Mouse (Mus musculus): ENCODE measurements at regions not wholly inside any gene's neighbourhood (a gene's known extent, or its start where the extent isn't known, plus 50 kb on each side); places are given as distances from the start of the nearest gene placed in this dataset.

DNA sequence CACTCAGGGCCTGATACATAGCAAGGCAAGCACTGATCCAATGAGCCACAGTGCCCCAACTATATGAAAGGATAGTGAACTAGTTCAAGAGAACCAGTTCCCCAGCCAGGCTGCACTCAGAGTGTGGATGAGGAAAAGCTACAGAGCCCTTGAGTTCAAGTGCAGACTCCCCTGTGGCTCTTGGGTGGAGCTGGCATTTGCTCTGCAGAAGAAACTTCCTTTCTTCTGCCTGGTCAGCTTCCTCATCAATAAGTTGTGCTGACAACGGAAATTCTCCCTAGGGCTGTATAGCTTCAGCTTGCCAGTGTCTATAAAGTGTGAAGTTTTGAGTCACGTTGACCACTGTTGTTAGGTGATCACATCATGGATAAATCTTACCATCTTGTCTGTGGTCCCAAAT lies 101.6 kb upstream of the Clint1 start:
- DNase-seq (ENCODE audit: low read depth, low spot score), result no peak
- in situ Hi-C loops (cut with MboI; ENCODE audit: low sequenced_read_pairs in 2 of 2, unreplicated experiment in 2 of 2), result no loop called here
- H3K9me3 ChIP-seq (ENCODE audit: control insufficient read depth, insufficient read depth, low read depth, low read length), result no peaks in the 10 kb centered on the region
- H3K4me1 ChIP-seq (ENCODE audit: control insufficient read depth in 2 of 2, insufficient read depth in 2 of 2, low read length in 2 of 2, poor library complexity in 1 of 2), result no peaks in the 10 kb centered on the region
- no peaks in the 10 kb centered on the region for H3K36me3 ChIP-seq (ENCODE audit: control insufficient read depth, insufficient read depth, low read length, poor library complexity, severe bottlenecking)
- H3K27ac ChIP-seq (ENCODE audit: insufficient read depth, low read depth, low read length, poor library complexity, severe bottlenecking), result no peak overlapping the region
- no peak overlapping the region for H3K9ac ChIP-seq (ENCODE audit: insufficient read depth, low read depth, low read length, poor library complexity, severe bottlenecking)
- TF ChIP-seq MAFK (IDR thresholded peaks at IDR 0.05; ENCODE audit: insufficient read depth, low read depth, low read length), result no peak
- no peak for TF ChIP-seq ZC3H11A (IDR thresholded peaks at IDR 0.05; ENCODE audit: borderline replicate concordance, low read depth, low read length)
- TF ChIP-seq CHD2 (IDR thresholded peaks at IDR 0.05; ENCODE audit: low read depth, low read length), result no peak
- TF ChIP-seq ZNF384 (IDR thresholded peaks at IDR 0.05; ENCODE audit: low read depth, low read length), result no peak
- TF ChIP-seq HCFC1 (IDR thresholded peaks at IDR 0.05; ENCODE audit: borderline replicate concordance, insufficient read depth, low read length), result no peak
- no peak overlapping the region for H3K4me3 ChIP-seq (ENCODE audit: insufficient read depth in 1 of 2, low read depth in 1 of 2, low read length in 2 of 2, poor library complexity in 1 of 2, severe bottlenecking in 1 of 2)

DNA sequence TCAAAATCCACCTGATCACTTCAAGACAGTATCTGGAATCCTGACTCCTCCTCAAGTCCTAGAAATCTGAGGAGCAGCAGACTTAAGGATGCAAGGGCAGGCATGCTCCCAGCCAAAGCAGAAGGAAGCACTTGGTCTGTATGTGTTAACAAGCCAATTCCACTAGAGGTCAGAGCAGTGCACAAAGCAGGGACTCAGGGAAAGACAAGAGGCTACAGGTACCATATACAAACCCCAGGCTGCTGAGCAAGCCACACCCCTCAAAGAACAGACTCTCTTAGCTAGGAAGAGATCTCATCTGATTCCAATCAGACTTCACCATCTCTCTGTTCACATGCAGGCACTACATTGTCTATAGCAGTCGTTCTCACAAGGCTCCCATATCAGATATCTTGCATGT lies 99.6 kb upstream of the Clint1 start:
- in situ Hi-C loops (cut with MboI; ENCODE audit: low sequenced_read_pairs in 2 of 2, unreplicated experiment in 2 of 2), result no loop called here
- peak; percentile 59 for DNase-seq (ENCODE audit: low read depth, low spot score)
- H3K27ac ChIP-seq (ENCODE audit: insufficient read depth, low read depth, low read length, poor library complexity, severe bottlenecking), result no peak overlapping the region
- H3K4me3 ChIP-seq (ENCODE audit: insufficient read depth in 1 of 2, low read depth in 1 of 2, low read length in 2 of 2, poor library complexity in 1 of 2, severe bottlenecking in 1 of 2), result no peak overlapping the region
- H3K4me1 ChIP-seq (ENCODE audit: control insufficient read depth in 2 of 2, insufficient read depth in 2 of 2, low read length in 2 of 2, poor library complexity in 1 of 2), result no peaks in the 10 kb centered on the region
- H3K9ac ChIP-seq (ENCODE audit: insufficient read depth, low read depth, low read length, poor library complexity, severe bottlenecking), result no peak overlapping the region
- H3K36me3 ChIP-seq (ENCODE audit: control insufficient read depth, insufficient read depth, low read length, poor library complexity, severe bottlenecking), result no peaks in the 10 kb centered on the region
- TF ChIP-seq ZNF384 (IDR thresholded peaks at IDR 0.05; ENCODE audit: low read depth, low read length), result no peak
- TF ChIP-seq HCFC1 (IDR thresholded peaks at IDR 0.05; ENCODE audit: borderline replicate concordance, insufficient read depth, low read length), result no peak
- no peak for TF ChIP-seq MAFK (IDR thresholded peaks at IDR 0.05; ENCODE audit: insufficient read depth, low read depth, low read length)
- TF ChIP-seq ZC3H11A (IDR thresholded peaks at IDR 0.05; ENCODE audit: borderline replicate concordance, low read depth, low read length), result no peak
- TF ChIP-seq CHD2 (IDR thresholded peaks at IDR 0.05; ENCODE audit: low read depth, low read length), result no peak
- no peaks in the 10 kb centered on the region for H3K9me3 ChIP-seq (ENCODE audit: control insufficient read depth, insufficient read depth, low read depth, low read length)

DNA sequence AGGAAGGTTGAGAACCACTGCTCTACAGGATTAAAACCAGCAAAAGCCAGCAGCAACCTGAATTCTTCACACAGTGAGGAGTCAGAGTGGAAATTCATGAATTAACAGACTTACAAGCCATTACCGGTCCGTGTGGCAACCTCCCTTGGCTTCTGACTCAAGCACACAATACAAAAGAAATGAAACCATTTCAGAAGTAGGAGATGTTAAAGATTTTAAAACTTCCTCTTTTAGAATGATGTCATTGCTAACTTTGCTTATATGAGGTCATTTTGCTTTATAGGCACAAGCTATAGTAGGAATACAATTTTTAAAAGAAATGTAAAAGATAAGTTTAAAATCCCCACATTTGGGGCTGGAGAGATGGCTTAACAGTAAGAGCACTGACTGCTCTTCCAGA lies 99.1 kb upstream of the Clint1 start:
- no peaks in the 10 kb centered on the region for H3K4me1 ChIP-seq (ENCODE audit: control insufficient read depth in 2 of 2, insufficient read depth in 2 of 2, low read length in 2 of 2, poor library complexity in 1 of 2)
- no peak for TF ChIP-seq ZC3H11A (IDR thresholded peaks at IDR 0.05; ENCODE audit: borderline replicate concordance, low read depth, low read length)
- TF ChIP-seq ZNF384 (IDR thresholded peaks at IDR 0.05; ENCODE audit: low read depth, low read length), result no peak
- no peak for TF ChIP-seq CHD2 (IDR thresholded peaks at IDR 0.05; ENCODE audit: low read depth, low read length)
- TF ChIP-seq MAFK (IDR thresholded peaks at IDR 0.05; ENCODE audit: insufficient read depth, low read depth, low read length), result no peak
- no peak for TF ChIP-seq HCFC1 (IDR thresholded peaks at IDR 0.05; ENCODE audit: borderline replicate concordance, insufficient read depth, low read length)
- in situ Hi-C loops (cut with MboI; ENCODE audit: low sequenced_read_pairs in 2 of 2, unreplicated experiment in 2 of 2), result no loop called here
- no peak overlapping the region for H3K27ac ChIP-seq (ENCODE audit: insufficient read depth, low read depth, low read length, poor library complexity, severe bottlenecking)
- H3K36me3 ChIP-seq (ENCODE audit: control insufficient read depth, insufficient read depth, low read length, poor library complexity, severe bottlenecking), result no peaks in the 10 kb centered on the region
- H3K4me3 ChIP-seq (ENCODE audit: insufficient read depth in 1 of 2, low read depth in 1 of 2, low read length in 2 of 2, poor library complexity in 1 of 2, severe bottlenecking in 1 of 2), result no peak overlapping the region
- no peaks in the 10 kb centered on the region for H3K9me3 ChIP-seq (ENCODE audit: control insufficient read depth, insufficient read depth, low read depth, low read length)
- no peak for DNase-seq (ENCODE audit: low read depth, low spot score)
- H3K9ac ChIP-seq (ENCODE audit: insufficient read depth, low read depth, low read length, poor library complexity, severe bottlenecking), result no peak overlapping the region

DNA sequence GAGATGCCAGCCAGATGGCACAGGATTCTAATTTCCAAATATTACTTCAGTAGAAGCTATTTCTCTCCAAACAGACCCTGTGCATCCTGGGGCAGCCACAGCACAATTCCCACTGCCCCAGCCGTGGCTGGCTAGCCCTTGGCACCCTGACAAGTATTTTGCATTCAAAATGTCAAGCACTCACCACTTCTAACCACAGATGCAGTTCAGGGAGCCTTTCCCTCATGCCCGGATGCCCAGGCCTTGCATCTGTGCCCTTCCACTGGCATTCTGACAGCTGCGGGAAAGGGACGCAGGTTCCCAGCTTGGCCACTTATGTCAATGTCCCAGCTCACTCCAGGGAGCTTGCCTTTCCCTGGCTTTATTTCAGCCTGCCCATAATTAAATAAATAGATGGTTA lies 84.8 kb upstream of the Clint1 start:
- DNase-seq (ENCODE audit: low read depth, low spot score), result no peak
- Histone ChIP-seq H3K9me3 (ENCODE audit: control insufficient read depth, insufficient read depth, low read depth, low read length) (0 out of 2 replicates have a peak, but pooled peaks cover 2% of the 10 kb centered on the region), H3K4me1 (ENCODE audit: control insufficient read depth in 2 of 2, insufficient read depth in 2 of 2, low read length in 2 of 2, poor library complexity in 1 of 2) (no peaks in the 10 kb centered on the region), H3K9ac (ENCODE audit: insufficient read depth, low read depth, low read length, poor library complexity, severe bottlenecking) (no peak overlapping the region), H3K36me3 (ENCODE audit: control insufficient read depth, insufficient read depth, low read length, poor library complexity, severe bottlenecking) (no peaks in the 10 kb centered on the region), H3K4me3 (ENCODE audit: insufficient read depth in 1 of 2, low read depth in 1 of 2, low read length in 2 of 2, poor library complexity in 1 of 2, severe bottlenecking in 1 of 2) (no peak overlapping the region), H3K27ac (ENCODE audit: insufficient read depth, low read depth, low read length, poor library complexity, severe bottlenecking) (no peak overlapping the region)
- in situ Hi-C loops (cut with MboI; ENCODE audit: low sequenced_read_pairs in 2 of 2, unreplicated experiment in 2 of 2), result no loop called here
- TF ChIP-seq HCFC1 (IDR thresholded peaks at IDR 0.05; ENCODE audit: borderline replicate concordance, insufficient read depth, low read length) (no peak), MAFK (IDR thresholded peaks at IDR 0.05; ENCODE audit: insufficient read depth, low read depth, low read length) (no peak), ZNF384 (IDR thresholded peaks at IDR 0.05; ENCODE audit: low read depth, low read length) (no peak), ZC3H11A (IDR thresholded peaks at IDR 0.05; ENCODE audit: borderline replicate concordance, low read depth, low read length) (no peak), CHD2 (IDR thresholded peaks at IDR 0.05; ENCODE audit: low read depth, low read length) (no peak)

DNA sequence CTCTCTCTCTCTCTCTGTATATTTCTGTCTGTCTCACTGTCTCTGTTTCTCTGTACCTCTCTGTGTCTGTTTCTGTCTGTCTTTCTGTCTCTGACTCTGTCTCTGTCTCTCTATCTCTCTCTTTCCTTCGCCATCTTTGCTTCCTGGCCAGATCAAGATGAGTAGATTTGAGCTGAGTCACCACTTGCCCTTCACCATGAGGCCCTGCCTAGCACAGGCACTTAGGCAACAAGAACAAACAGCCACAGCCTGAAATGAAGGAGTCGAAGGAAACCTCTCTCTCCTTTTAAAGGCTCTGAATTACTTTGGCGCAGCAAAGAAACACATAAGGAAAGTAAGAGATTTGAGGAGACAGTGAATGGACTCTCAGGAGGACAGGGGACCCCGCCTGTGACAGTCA lies 69.4 kb upstream of the Clint1 start:
- DNase-seq (ENCODE audit: low read depth, low spot score), result no peak
- in situ Hi-C loops (cut with MboI; ENCODE audit: low sequenced_read_pairs in 2 of 2, unreplicated experiment in 2 of 2), result no loop called here
- Histone ChIP-seq H3K4me3 (ENCODE audit: insufficient read depth in 1 of 2, low read depth in 1 of 2, low read length in 2 of 2, poor library complexity in 1 of 2, severe bottlenecking in 1 of 2) (no peak overlapping the region), H3K4me1 (ENCODE audit: control insufficient read depth in 2 of 2, insufficient read depth in 2 of 2, low read length in 2 of 2, poor library complexity in 1 of 2) (no peaks in the 10 kb centered on the region), H3K9me3 (ENCODE audit: control insufficient read depth, insufficient read depth, low read depth, low read length) (no peaks in the 10 kb centered on the region), H3K27ac (ENCODE audit: insufficient read depth, low read depth, low read length, poor library complexity, severe bottlenecking) (no peak overlapping the region), H3K36me3 (ENCODE audit: control insufficient read depth, insufficient read depth, low read length, poor library complexity, severe bottlenecking) (no peaks in the 10 kb centered on the region), H3K9ac (ENCODE audit: insufficient read depth, low read depth, low read length, poor library complexity, severe bottlenecking) (no peak overlapping the region)
- TF ChIP-seq MAFK (IDR thresholded peaks at IDR 0.05; ENCODE audit: insufficient read depth, low read depth, low read length) (no peak), ZC3H11A (IDR thresholded peaks at IDR 0.05; ENCODE audit: borderline replicate concordance, low read depth, low read length) (no peak), CHD2 (IDR thresholded peaks at IDR 0.05; ENCODE audit: low read depth, low read length) (no peak), HCFC1 (IDR thresholded peaks at IDR 0.05; ENCODE audit: borderline replicate concordance, insufficient read depth, low read length) (no peak), ZNF384 (IDR thresholded peaks at IDR 0.05; ENCODE audit: low read depth, low read length) (no peak)
